9 mouse cellular contexts compared by ENCODE assay signal in the genomic region with DNA sequence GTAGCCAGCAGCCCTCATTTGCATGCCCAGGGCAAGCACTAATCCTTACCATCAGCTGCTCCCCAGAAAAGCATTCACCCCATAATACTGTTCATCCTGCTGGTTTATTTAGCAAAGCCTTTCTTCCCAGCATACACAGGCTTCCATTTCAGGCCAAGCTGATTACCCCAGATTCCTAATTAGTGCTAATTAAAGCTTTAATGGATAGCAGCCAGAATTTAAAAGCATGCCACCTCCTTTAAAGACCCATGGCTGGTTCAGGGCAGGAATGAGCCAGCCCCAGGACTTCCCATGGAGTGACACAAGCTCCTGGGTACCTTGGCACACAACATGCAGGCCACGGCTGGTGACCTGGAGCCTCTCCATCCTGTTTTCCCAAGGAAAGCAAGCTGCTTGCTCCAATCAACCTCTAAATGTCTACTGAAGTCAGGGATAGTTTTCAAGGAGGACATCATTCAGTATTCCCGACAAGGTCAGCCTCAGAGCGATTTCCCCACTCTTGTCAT.
DNase-seq lines count a peak whose midpoint lies in the region; ATAC-seq and TF ChIP-seq lines count a peak whose summit lies in the region.
"Had no signal": no experiment of that assay in that cellular context is flagged by ENCODE, and none has a peak within 500 bp of the region (broad histone marks: within the 10 kb centered on the region; RNA-seq: fewer than 3 reads in every experiment).

No protein-coding gene starts in this region.

- no peak for DNase-seq in cerebellum, postnatal 4 days (ENCODE audit: low spot score in 2 of 2)
- DNase-seq in MN1 (ENCODE audit: low spot score) (peak; percentile 5), adipocyte (ENCODE audit: low spot score) (no peak)
- peak; percentile 62 to 71 for DNase-seq in cerebellum, postnatal 36 days
- DNase-seq in left cerebral cortex, adult 11 months (ENCODE audit: low spot score): peak; percentile 32
- no peak for DNase-seq in ovary, postnatal 10 days (ENCODE audit: low spot score)
- no peak for DNase-seq in lung, adult 2 months
- DNase-seq: lung, postnatal 10 days had no signal

- H3K4me3 ChIP-seq in lung, adult 2 months (replicated peaks; ENCODE audit: extremely low read depth, low read depth, low read length): no peak overlapping the region

- 86% methylated on average over 3 of the region's 3 CpGs for WGBS in lung, adult 2 months

- peak; percentile 88 for ATAC-seq in cerebellum, adult (ENCODE audit: insufficient number of reproducible peaks, low FRiP score, low TSS enrichment)

- TF ChIP-seq POLR2A in lung, adult 2 months (IDR thresholded peaks at IDR 0.05; ENCODE audit: borderline replicate concordance, extremely low read depth, low read depth, low read length): no peak

- H3K4me1 ChIP-seq in lung, adult 2 months (ENCODE audit: control insufficient read depth, insufficient read depth, low read length): no peaks in the 10 kb centered on the region

- TF ChIP-seq CTCF in lung, adult 2 months (IDR thresholded peaks at IDR 0.05; ENCODE audit: insufficient read depth, low read length): no peak

Comparison
In these comparisons a context has a peak if more than half of its experiments do, and no peak if none do; other contexts are left out.
1. DNase-seq: peak in MN1 (single experiment), cerebellum, postnatal 36 days (2 of 2) and left cerebral cortex, adult 11 months (single experiment); none in cerebellum, postnatal 4 days (0 of 2), ovary, postnatal 10 days (single experiment), adipocyte (single experiment) and lung, adult 2 months (single experiment).